Mouse (Mus musculus) intestine, postnatal 0 days (tissue): ENCODE results near the gene Recql5. TPM values are rescaled to one million over a fixed set of nuclear protein-coding genes. Genes with fewer than 3 reads are reported as not detected.

ENCODE experiments used
- ATAC-seq: fragments of 200-750 bp; cut with Nextera tagmentation; 2 replicates; pipeline ENCODE4 v1.8.0; 2017; ENCODE audit warnings: mild to moderate bottlenecking, moderate TSS enrichment, moderate library complexity
- H3K27ac ChIP-seq: fragments of 300-500 bp; sonication (generic); 2 replicates; pipeline ENCODE4 v1.5.1; 2014; ENCODE audit warnings: mild to moderate bottlenecking, low read depth, low read length, moderate library complexity
- H3K27me3 ChIP-seq: fragments of 300-500 bp; sonication (generic); replicated peaks from 2 replicates; pipeline ENCODE4 v1.6.1; 2014; ENCODE audit warnings: low read length, mixed read lengths; ENCODE audit not compliant: control insufficient read depth, insufficient read depth
- H3K36me3 ChIP-seq: fragments of 300-500 bp; sonication (generic); 2 replicates; pipeline ENCODE4 v1.6.1; 2014; ENCODE audit warnings: mild to moderate bottlenecking, moderate library complexity; ENCODE audit not compliant: control insufficient read depth, insufficient read depth
- H3K4me1 ChIP-seq: fragments of 300-500 bp; sonication (generic); replicated peaks from 2 replicates; pipeline ENCODE4 v1.6.1; 2014; ENCODE audit warnings: antibody characterized with exemption, low read length, mixed read lengths; ENCODE audit not compliant: control insufficient read depth, insufficient read depth
- H3K4me2 ChIP-seq: fragments of 300-500 bp; sonication (generic); replicated peaks from 2 replicates; pipeline ENCODE4 v1.6.1; 2014; ENCODE audit warnings: low read depth, mild to moderate bottlenecking, moderate library complexity
- H3K4me3 ChIP-seq: fragments of 300-500 bp; sonication (generic); 2 replicates; pipeline ENCODE4 v1.5.1; 2014; ENCODE audit warnings: low read depth, low read length
- H3K9ac ChIP-seq: fragments of 300-500 bp; sonication (generic); 2 replicates; pipeline ENCODE4 v1.6.1; 2014; ENCODE audit warnings: mild to moderate bottlenecking, low read depth, low read length
- H3K9me3 ChIP-seq: fragments of 300-500 bp; sonication (generic); 2 replicates; pipeline ENCODE4 v1.6.1; 2016; ENCODE audit warnings: mixed run types; ENCODE audit not compliant: control insufficient read depth
- CTCF ChIP-seq: sonication (generic); IDR thresholded peaks from 2 replicates; pipeline ENCODE4 v1.5.1; 2016; ENCODE audit warnings: low read depth, mild to moderate bottlenecking, control low read depth, antibody characterized with exemption, moderate library complexity
- WGBS: fragments of 180-500 bp; shearing (Covaris S2); extraction: QIAGEN DNeasy Blood & Tissue Kit; methylation state at CpG from one replicate; pipeline ENCODE4 v1.1.7; 2014; 5-methylcytosine and 5-hydroxymethylcytosine counted together
- polyA plus RNA-seq: library from polyadenylated mRNA; unstranded; fragments of >200 nt; fragmentation: Nextera tagmentation; extraction: Ambion mirVana; gene quantifications from 2 replicates; pipeline ENCODE4 v1.2.1, GENCODE M21; 2015

The Recql5 gene
- polyA plus RNA-seq, 1 experiment from 2014 or later = 6.8 TPM

DNA sequence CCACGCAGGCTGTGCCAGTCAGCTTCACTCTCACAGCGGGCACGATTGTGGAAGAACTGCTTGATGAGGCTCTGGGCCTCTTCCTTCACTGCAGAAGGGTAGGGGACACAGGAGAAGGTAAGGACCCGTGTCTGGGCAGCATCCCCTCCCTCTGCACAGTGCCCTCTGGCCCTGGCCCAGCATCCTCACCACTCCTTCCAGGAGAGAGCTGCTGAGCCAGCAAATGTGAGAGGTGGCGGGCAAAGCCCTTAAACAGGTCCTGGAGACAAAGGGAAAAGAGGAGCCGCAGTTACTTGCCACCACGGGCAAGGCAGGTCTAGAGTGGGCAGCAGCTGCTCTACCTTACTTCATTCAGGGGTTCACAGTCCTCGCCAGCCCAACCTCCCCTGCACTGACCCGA lies 40.2 kb downstream of the Recql5 start:
- ATAC-seq = no peak
- Histone ChIP-seq H3K36me3 (peaks cover 73% of the 10 kb centered on the region), H3K27ac (no peak overlapping the region), H3K4me3 (no peak overlapping the region), H3K4me2 (no peak overlapping the region), H3K9ac (no peak overlapping the region), H3K9me3 (no peaks in the 10 kb centered on the region), H3K27me3 (no peaks in the 10 kb centered on the region), H3K4me1 (no peaks in the 10 kb centered on the region; the same call in 1 of the 2 replicates)
- TF ChIP-seq CTCF = no peak
- WGBS = 90% methylated on average over 9 of the region's 9 CpGs

DNA sequence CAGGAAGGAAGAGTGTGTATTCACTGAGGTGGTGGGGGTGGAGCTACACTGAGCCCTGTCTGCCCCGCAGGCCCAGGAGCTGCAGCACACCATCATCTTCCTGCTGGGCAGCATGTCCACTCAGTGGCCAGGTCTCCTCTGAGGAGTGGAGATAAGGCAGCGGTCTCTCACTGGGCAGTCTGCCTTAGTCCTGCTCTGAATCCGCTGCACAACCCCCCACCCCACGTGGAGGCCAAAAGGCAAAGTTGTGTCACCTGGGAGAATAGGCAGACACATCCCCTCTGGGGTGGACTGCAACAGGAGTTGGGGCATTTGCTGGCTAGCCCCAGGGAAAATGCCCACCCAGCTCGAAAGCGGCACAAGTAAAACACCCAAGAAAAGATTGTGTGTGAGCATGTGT lies 41.1 kb downstream of the Recql5 start:
- Histone ChIP-seq H3K4me3 (no peak overlapping the region), H3K27ac (no peak overlapping the region), H3K27me3 (no peaks in the 10 kb centered on the region), H3K4me1 (no peaks in the 10 kb centered on the region; the same call in 1 of the 2 replicates), H3K9ac (no peak overlapping the region), H3K9me3 (no peaks in the 10 kb centered on the region), H3K4me2 (no peak overlapping the region), H3K36me3 (peaks cover 79% of the 10 kb centered on the region)
- TF ChIP-seq CTCF = no peak
- ATAC-seq = no peak
- WGBS = 73% methylated on average over 6 of the region's 6 CpGs

DNA sequence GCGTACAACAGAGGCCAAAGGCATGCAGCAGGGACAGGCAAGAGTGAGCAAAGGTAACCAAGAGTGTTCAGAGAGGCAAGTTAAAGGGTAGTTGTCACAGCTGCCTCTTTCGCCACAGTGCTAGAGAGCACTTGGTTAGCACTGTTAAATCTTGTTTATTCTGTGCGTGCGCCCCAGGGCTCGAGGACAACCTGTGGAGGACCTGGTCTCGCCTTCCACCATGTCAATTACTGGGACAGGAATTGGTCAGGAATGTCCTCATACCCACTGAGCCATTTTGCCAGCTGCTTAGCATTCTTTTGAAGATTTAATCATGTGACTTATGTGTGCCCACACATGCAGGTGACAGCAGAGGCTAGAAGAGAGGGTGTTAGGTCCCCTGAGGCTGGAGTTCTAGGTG lies 44.1 kb downstream of the Recql5 start:
- H3K27ac ChIP-seq = no peak overlapping the region; the same call in 1 of the 2 replicates
- peaks cover 88% of the 10 kb centered on the region for H3K36me3 ChIP-seq

GRCm38 (mm10) chr11:115888020-115888419 lies 45.3 kb downstream of the Recql5 start:
- WGBS = 85% methylated on average over 5 of the region's 5 CpGs
- Histone ChIP-seq H3K4me3 (no peak overlapping the region), H3K4me2 (no peak overlapping the region), H3K9me3 (no peaks in the 10 kb centered on the region), H3K27ac (no peak overlapping the region), H3K9ac (no peak overlapping the region), H3K36me3 (peaks cover 87% of the 10 kb centered on the region), H3K27me3 (no peaks in the 10 kb centered on the region), H3K4me1 (peaks cover 2% of the 10 kb centered on the region; the same call in 1 of the 2 replicates)
- ATAC-seq = no peak
- TF ChIP-seq CTCF = no peak

More for the DNA sequence above, 44.1 kb downstream of the Recql5 start:
- TF ChIP-seq CTCF = no peak
- no peak for ATAC-seq
- no peaks in the 10 kb centered on the region; the same call in 1 of the 2 replicates for H3K4me1 ChIP-seq
- H3K4me3 ChIP-seq = no peak overlapping the region
- H3K27me3 ChIP-seq = no peaks in the 10 kb centered on the region
- WGBS = 83% methylated on average over 6 of the region's 6 CpGs
- H3K9me3 ChIP-seq = no peaks in the 10 kb centered on the region
- H3K4me2 ChIP-seq = no peak overlapping the region
- no peak overlapping the region for H3K9ac ChIP-seq

DNA sequence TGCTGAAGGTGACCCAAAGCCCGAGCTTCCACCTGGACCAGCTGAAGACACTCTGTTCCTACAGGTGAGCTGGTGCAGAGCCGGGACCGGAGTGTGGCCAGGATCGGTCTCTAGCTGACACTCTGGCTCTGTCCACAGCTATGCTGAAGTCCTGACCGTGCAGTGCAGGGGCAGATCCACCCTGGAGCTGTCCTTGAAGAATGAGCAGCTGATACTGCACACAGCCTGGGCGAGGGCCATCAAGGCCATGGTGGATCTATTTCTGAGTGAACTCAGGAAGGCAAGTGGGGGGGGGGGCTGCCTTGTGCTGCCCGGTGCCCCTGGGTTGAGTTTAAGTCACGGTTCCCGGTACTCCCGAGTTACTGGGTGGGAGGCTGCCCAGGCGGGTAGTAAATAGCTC lies 46.8 kb downstream of the Recql5 start:
- Histone ChIP-seq H3K4me2 (no peak overlapping the region), H3K4me3 (no peak overlapping the region), H3K27ac (no peak overlapping the region), H3K36me3 (peaks cover 87% of the 10 kb centered on the region), H3K9me3 (no peaks in the 10 kb centered on the region), H3K4me1 (peaks cover 2% of the 10 kb centered on the region), H3K9ac (no peak overlapping the region), H3K27me3 (no peaks in the 10 kb centered on the region)
- TF ChIP-seq CTCF = no peak
- ATAC-seq = no peak
- WGBS = 86% methylated on average over 11 of the region's 11 CpGs

DNA sequence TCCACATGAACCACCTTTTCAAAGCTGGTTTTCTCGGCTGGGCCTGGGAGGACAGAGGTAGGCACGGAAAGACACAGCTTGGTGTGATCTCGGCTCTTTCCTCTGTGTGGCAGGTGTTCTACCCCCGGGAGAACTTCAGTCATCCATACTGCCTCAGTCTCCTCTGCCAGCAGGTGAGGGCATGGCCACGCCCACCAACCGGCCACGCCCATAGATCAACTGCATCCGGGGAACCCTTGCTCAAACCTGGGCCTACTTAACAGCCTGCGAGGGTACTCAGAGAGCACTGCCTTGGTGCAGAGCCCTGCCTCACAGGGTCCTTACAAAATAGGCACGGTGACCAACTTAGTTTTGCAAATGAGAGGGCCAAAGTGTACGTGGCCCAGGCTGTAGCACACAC lies 48.0 kb downstream of the Recql5 start:
- H3K9me3 ChIP-seq = no peaks in the 10 kb centered on the region
- H3K36me3 ChIP-seq = peaks cover 82% of the 10 kb centered on the region
- H3K4me2 ChIP-seq = 0 out of 2 replicates have a peak overlapping the region, but pooled peaks have one; percentile 30
- peaks cover 2% of the 10 kb centered on the region for H3K4me1 ChIP-seq
- H3K27me3 ChIP-seq = no peaks in the 10 kb centered on the region
- H3K27ac ChIP-seq = peak overlapping the region; percentile 50; the same call in 1 of the 2 replicates
- TF ChIP-seq CTCF = no peak
- H3K9ac ChIP-seq = peak overlapping the region; percentile 27; the same call in 1 of the 2 replicates
- ATAC-seq = no peak
- WGBS = 62% methylated on average over 11 of the region's 11 CpGs
- no peak overlapping the region for H3K4me3 ChIP-seq

DNA sequence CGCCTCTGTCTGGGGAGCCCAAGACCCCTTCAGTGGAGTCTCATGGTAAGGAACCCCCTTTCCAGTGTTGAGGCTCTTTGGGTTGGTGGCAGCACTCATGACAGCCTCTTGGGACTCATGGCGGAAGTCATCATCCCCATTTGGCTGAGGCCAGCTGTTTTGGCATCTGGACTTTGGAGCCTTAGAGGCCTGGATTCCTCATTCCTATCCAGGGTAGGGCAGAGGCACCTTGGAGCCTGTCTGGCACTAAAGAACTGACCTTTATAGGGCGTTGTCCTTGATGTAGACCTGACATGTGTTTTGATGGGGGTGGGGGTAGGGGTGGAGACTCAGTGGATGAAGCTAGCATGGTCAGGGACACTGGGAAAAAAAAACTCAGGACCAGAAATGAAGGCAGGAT lies 48.9 kb downstream of the Recql5 start:
- Histone ChIP-seq H3K4me2 (no peak overlapping the region), H3K9ac (no peak overlapping the region), H3K4me1 (peaks cover 2% of the 10 kb centered on the region), H3K27ac (peak overlapping the region; percentile 73), H3K4me3 (no peak overlapping the region), H3K36me3 (peaks cover 79% of the 10 kb centered on the region), H3K27me3 (no peaks in the 10 kb centered on the region), H3K9me3 (no peaks in the 10 kb centered on the region)
- peak; percentile 84 for ATAC-seq
- WGBS = 57% methylated on average over 3 of the region's 3 CpGs
- TF ChIP-seq CTCF = no peak
